Mouse (Mus musculus): ENCODE data around the gene Dst. TPM values are rescaled to one million over a fixed set of nuclear protein-coding genes. Genes with fewer than 3 reads are reported as not detected.

The Dst gene
- polyA plus RNA-seq, 1 experiment from 2014 or later, result 17.9 TPM

GRCm38 (mm10) chr1:34077941-34078340, 169.9 kb downstream of the Dst start:
- H3K27ac ChIP-seq (replicated peaks), result no peak overlapping the region
- no peak for ATAC-seq (ENCODE audit: extremely low read depth, insufficient number of reproducible peaks, low FRiP score, low TSS enrichment)
- WGBS, result 68% methylated on average over 6 of the region's 6 CpGs
- no peaks in the 10 kb centered on the region for H3K27me3 ChIP-seq (replicated peaks)
- H3K9ac ChIP-seq, result no peak overlapping the region
- no peaks in the 10 kb centered on the region for H3K9me3 ChIP-seq
- H3K4me2 ChIP-seq, result peak overlapping the region; percentile 63; the same call in 1 of the 2 replicates
- H3K4me1 ChIP-seq, result peaks cover 42% of the 10 kb centered on the region
- no peaks in the 10 kb centered on the region for H3K36me3 ChIP-seq
- no peak overlapping the region for H3K4me3 ChIP-seq

GRCm38 (mm10) chr1:34089011-34089410, 181.0 kb downstream of the Dst start:
- H3K27me3 ChIP-seq (replicated peaks), result no peaks in the 10 kb centered on the region
- no peaks in the 10 kb centered on the region for H3K9me3 ChIP-seq
- no peak overlapping the region for H3K27ac ChIP-seq (replicated peaks)
- 0 out of 2 replicates have a peak, but pooled peaks cover 1% of the 10 kb centered on the region for H3K4me1 ChIP-seq
- peaks cover 34% of the 10 kb centered on the region for H3K36me3 ChIP-seq
- ATAC-seq (ENCODE audit: extremely low read depth, insufficient number of reproducible peaks, low FRiP score, low TSS enrichment), result no peak
- no peak overlapping the region for H3K4me2 ChIP-seq
- WGBS, result 83% methylated on average over 3 of the region's 3 CpGs
- H3K4me3 ChIP-seq, result no peak overlapping the region
- H3K9ac ChIP-seq, result no peak overlapping the region

GRCm38 (mm10) chr1:34090700-34091099, 182.7 kb downstream of the Dst start:
- Histone ChIP-seq H3K36me3 (peaks cover 34% of the 10 kb centered on the region), H3K27ac (replicated peaks) (no peak overlapping the region), H3K9me3 (no peaks in the 10 kb centered on the region), H3K27me3 (replicated peaks) (no peaks in the 10 kb centered on the region), H3K4me1 (peaks cover 18% of the 10 kb centered on the region), H3K4me2 (no peak overlapping the region), H3K9ac (no peak overlapping the region), H3K4me3 (no peak overlapping the region)
- WGBS, result 82% methylated on average over 7 of the region's 7 CpGs
- no peak for ATAC-seq (ENCODE audit: extremely low read depth, insufficient number of reproducible peaks, low FRiP score, low TSS enrichment)

GRCm38 (mm10) chr1:34093652-34094051, 185.6 kb downstream of the Dst start:
- Histone ChIP-seq H3K36me3 (peaks cover 14% of the 10 kb centered on the region), H3K4me1 (peaks cover 35% of the 10 kb centered on the region), H3K4me3 (no peak overlapping the region), H3K4me2 (no peak overlapping the region), H3K9me3 (no peaks in the 10 kb centered on the region), H3K27ac (replicated peaks) (no peak overlapping the region), H3K27me3 (replicated peaks) (no peaks in the 10 kb centered on the region), H3K9ac (no peak overlapping the region)
- no peak for ATAC-seq (ENCODE audit: extremely low read depth, insufficient number of reproducible peaks, low FRiP score, low TSS enrichment)
- 90% methylated on average over 7 of the region's 7 CpGs for WGBS

GRCm38 (mm10) chr1:34094301-34094700, 186.3 kb downstream of the Dst start:
- 52% methylated on average over 5 of the region's 5 CpGs for WGBS
- Histone ChIP-seq H3K27ac (replicated peaks) (no peak overlapping the region), H3K4me1 (peaks cover 35% of the 10 kb centered on the region), H3K27me3 (replicated peaks) (no peaks in the 10 kb centered on the region), H3K9ac (no peak overlapping the region), H3K9me3 (no peaks in the 10 kb centered on the region), H3K4me3 (no peak overlapping the region), H3K4me2 (no peak overlapping the region), H3K36me3 (peaks cover 9% of the 10 kb centered on the region)
- ATAC-seq (ENCODE audit: extremely low read depth, insufficient number of reproducible peaks, low FRiP score, low TSS enrichment), result no peak

GRCm38 (mm10) chr1:34095173-34095572, 187.1 kb downstream of the Dst start:
- H3K27me3 ChIP-seq (replicated peaks), result no peaks in the 10 kb centered on the region
- ATAC-seq (ENCODE audit: extremely low read depth, insufficient number of reproducible peaks, low FRiP score, low TSS enrichment), result no peak
- WGBS, result 23% methylated on average over 4 of the region's 4 CpGs
- peaks cover under 1% of the 10 kb centered on the region; the same call in 1 of the 2 replicates for H3K36me3 ChIP-seq
- no peak overlapping the region for H3K9ac ChIP-seq
- H3K27ac ChIP-seq (replicated peaks), result peak overlapping the region; percentile 54
- no peak overlapping the region for H3K4me2 ChIP-seq
- H3K4me1 ChIP-seq, result peaks cover 35% of the 10 kb centered on the region
- H3K9me3 ChIP-seq, result no peaks in the 10 kb centered on the region
- H3K4me3 ChIP-seq, result no peak overlapping the region

GRCm38 (mm10) chr1:34096923-34097322, 188.9 kb downstream of the Dst start:
- no peak overlapping the region for H3K4me3 ChIP-seq
- H3K27ac ChIP-seq (replicated peaks), result peak overlapping the region; percentile 74
- H3K27me3 ChIP-seq (replicated peaks), result no peaks in the 10 kb centered on the region
- no peaks in the 10 kb centered on the region for H3K9me3 ChIP-seq
- 32% methylated on average over 3 of the region's 3 CpGs for WGBS
- peak; percentile 63; the same call in 1 of the 2 replicates for ATAC-seq (ENCODE audit: extremely low read depth, insufficient number of reproducible peaks, low FRiP score, low TSS enrichment)
- H3K4me2 ChIP-seq, result no peak overlapping the region
- peak overlapping the region; percentile 33; the same call in 1 of the 2 replicates for H3K9ac ChIP-seq
- peaks cover 35% of the 10 kb centered on the region for H3K4me1 ChIP-seq
- H3K36me3 ChIP-seq, result no peaks in the 10 kb centered on the region

GRCm38 (mm10) chr1:34097640-34098039, 189.6 kb downstream of the Dst start:
- 45% methylated on average over 4 of the region's 4 CpGs for WGBS
- H3K9me3 ChIP-seq, result 0 out of 2 replicates have a peak, but pooled peaks cover 4% of the 10 kb centered on the region
- H3K9ac ChIP-seq, result no peak overlapping the region
- H3K27me3 ChIP-seq (replicated peaks), result no peaks in the 10 kb centered on the region
- no peak for ATAC-seq (ENCODE audit: extremely low read depth, insufficient number of reproducible peaks, low FRiP score, low TSS enrichment)
- no peak overlapping the region for H3K4me3 ChIP-seq
- H3K4me1 ChIP-seq, result peaks cover 35% of the 10 kb centered on the region
- no peak overlapping the region for H3K4me2 ChIP-seq
- H3K27ac ChIP-seq (replicated peaks), result peak overlapping the region; percentile 74
- H3K36me3 ChIP-seq, result peaks cover 3% of the 10 kb centered on the region; the same call in 1 of the 2 replicates

- H3K9ac ChIP-seq, result no peak overlapping the region
- H3K36me3 ChIP-seq, result peaks cover 4% of the 10 kb centered on the region; the same call in 1 of the 2 replicates
- no peaks in the 10 kb centered on the region for H3K27me3 ChIP-seq (replicated peaks)
- H3K9me3 ChIP-seq, result 0 out of 2 replicates have a peak, but pooled peaks cover 4% of the 10 kb centered on the region
- no peak overlapping the region for H3K27ac ChIP-seq (replicated peaks)
- ATAC-seq (ENCODE audit: extremely low read depth, insufficient number of reproducible peaks, low FRiP score, low TSS enrichment), result no peak
- no peak overlapping the region for H3K4me3 ChIP-seq
- WGBS, result 84% methylated on average over 3 of the region's 3 CpGs
- H3K4me2 ChIP-seq, result no peak overlapping the region
- peaks cover 45% of the 10 kb centered on the region for H3K4me1 ChIP-seq
These were observed 191.4 kb downstream of the Dst start for GRCm38 (mm10) chr1:34099439-34099838.

- Histone ChIP-seq H3K27ac (replicated peaks) (no peak overlapping the region), H3K36me3 (peaks cover 4% of the 10 kb centered on the region; the same call in 1 of the 2 replicates), H3K4me3 (no peak overlapping the region), H3K9me3 (0 out of 2 replicates have a peak, but pooled peaks cover 4% of the 10 kb centered on the region), H3K4me1 (peaks cover 44% of the 10 kb centered on the region), H3K27me3 (replicated peaks) (no peaks in the 10 kb centered on the region), H3K4me2 (no peak overlapping the region), H3K9ac (no peak overlapping the region)
- ATAC-seq (ENCODE audit: extremely low read depth, insufficient number of reproducible peaks, low FRiP score, low TSS enrichment), result no peak
- 83% methylated on average over 4 of the region's 4 CpGs for WGBS
These were observed 192.4 kb downstream of the Dst start for GRCm38 (mm10) chr1:34100385-34100784.

GRCm38 (mm10) chr1:34102604-34103003, 194.6 kb downstream of the Dst start:
- no peak overlapping the region for H3K9ac ChIP-seq
- H3K4me1 ChIP-seq, result peaks cover 48% of the 10 kb centered on the region
- H3K4me2 ChIP-seq, result no peak overlapping the region
- 0 out of 2 replicates have a peak, but pooled peaks cover 4% of the 10 kb centered on the region for H3K9me3 ChIP-seq
- 92% methylated on average over 2 of the region's 2 CpGs for WGBS
- peaks cover 4% of the 10 kb centered on the region; the same call in 1 of the 2 replicates for H3K36me3 ChIP-seq
- no peak overlapping the region for H3K4me3 ChIP-seq
- no peaks in the 10 kb centered on the region for H3K27me3 ChIP-seq (replicated peaks)
- no peak for ATAC-seq (ENCODE audit: extremely low read depth, insufficient number of reproducible peaks, low FRiP score, low TSS enrichment)
- no peak overlapping the region for H3K27ac ChIP-seq (replicated peaks)

- Histone ChIP-seq H3K9me3 (0 out of 2 replicates have a peak, but pooled peaks cover 4% of the 10 kb centered on the region), H3K27me3 (replicated peaks) (no peaks in the 10 kb centered on the region), H3K9ac (peak overlapping the region; percentile 65; the same call in 1 of the 2 replicates), H3K4me2 (peak overlapping the region; percentile 53), H3K4me1 (peaks cover 42% of the 10 kb centered on the region), H3K36me3 (peaks cover 4% of the 10 kb centered on the region; the same call in 1 of the 2 replicates), H3K4me3 (peak overlapping the region; percentile 24; the same call in 1 of the 2 replicates), H3K27ac (replicated peaks) (peak overlapping the region; percentile 71)
- ATAC-seq (ENCODE audit: extremely low read depth, insufficient number of reproducible peaks, low FRiP score, low TSS enrichment), result no peak
- WGBS, result 79% methylated on average over 3 of the region's 3 CpGs
These were observed 195.2 kb downstream of the Dst start for GRCm38 (mm10) chr1:34103176-34103575.

All from heart, embryonic 13.5 days (tissue).